Mouse (Mus musculus): ENCODE results near the gene B230104I21Rik. TPM values are rescaled to one million over a fixed set of nuclear protein-coding genes. Genes with fewer than 3 reads are reported as not detected.

The B230104I21Rik gene
- polyA plus RNA-seq, 1 experiment: not detected

DNA sequence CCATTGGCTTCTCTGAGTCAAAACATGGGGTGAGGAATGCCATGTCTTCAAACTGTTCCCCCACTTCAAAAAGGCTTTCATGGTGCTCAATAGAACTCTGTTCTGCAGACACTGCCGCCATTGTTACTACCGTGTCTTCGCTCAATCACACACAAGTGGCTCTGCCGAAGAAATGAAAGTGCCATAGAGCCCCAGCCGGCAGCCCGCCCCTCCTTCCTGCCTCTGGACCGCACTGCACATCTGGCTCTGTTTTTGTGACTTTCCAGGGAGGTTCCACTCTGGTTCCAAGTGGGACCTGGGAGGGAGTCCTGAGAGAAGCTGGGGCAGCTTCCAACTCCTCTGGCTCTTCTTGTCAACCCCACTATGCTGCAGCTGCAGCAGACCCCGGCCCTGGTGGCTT, 49.3 kb downstream of the B230104I21Rik start:
- no peaks in the 10 kb centered on the region for H3K9me3 ChIP-seq (ENCODE audit: control insufficient read depth, low read length)

DNA sequence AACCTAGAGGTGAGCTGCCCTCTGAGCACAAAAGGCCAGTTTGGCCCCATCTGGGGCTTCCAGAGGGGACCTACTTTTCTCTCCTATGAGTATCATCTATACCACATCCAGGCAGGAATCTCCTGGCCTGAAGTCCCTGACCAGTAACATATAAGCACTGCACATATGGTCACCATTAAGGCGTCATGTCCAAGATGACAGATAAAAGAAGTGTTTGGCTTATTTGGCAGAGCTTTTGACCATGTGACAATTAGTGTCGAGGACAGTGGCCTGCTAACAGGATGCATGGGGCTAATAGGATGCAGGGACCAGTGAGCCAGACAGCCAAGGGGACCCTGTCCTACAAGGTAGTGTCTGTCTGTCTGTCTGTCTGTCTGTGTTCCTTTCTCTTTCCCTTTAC, 50.0 kb downstream of the B230104I21Rik start:
- Histone ChIP-seq H3K36me3 (ENCODE audit: control insufficient read depth) (no peaks in the 10 kb centered on the region), H3K4me3 (replicated peaks) (no peak overlapping the region), H3K27me3 (ENCODE audit: control insufficient read depth) (no peaks in the 10 kb centered on the region), H3K9me3 (ENCODE audit: control insufficient read depth, low read length) (no peaks in the 10 kb centered on the region), H3K4me1 (ENCODE audit: control insufficient read depth) (no peaks in the 10 kb centered on the region)
- TF ChIP-seq GATA1 (IDR thresholded peaks at IDR 0.05; ENCODE audit: low read length) (no peak), TAL1 (IDR thresholded peaks at IDR 0.05; ENCODE audit: low read length) (no peak)

More for the DNA sequence above, 49.3 kb downstream of the B230104I21Rik start:
- H3K4me1 ChIP-seq (ENCODE audit: control insufficient read depth): no peaks in the 10 kb centered on the region
- H3K4me3 ChIP-seq (replicated peaks): no peak overlapping the region
- TF ChIP-seq TAL1 (IDR thresholded peaks at IDR 0.05; ENCODE audit: low read length): no peak
- no peak for TF ChIP-seq GATA1 (IDR thresholded peaks at IDR 0.05; ENCODE audit: low read length)
- H3K27me3 ChIP-seq (ENCODE audit: control insufficient read depth): no peaks in the 10 kb centered on the region
- H3K36me3 ChIP-seq (ENCODE audit: control insufficient read depth): no peaks in the 10 kb centered on the region

DNA sequence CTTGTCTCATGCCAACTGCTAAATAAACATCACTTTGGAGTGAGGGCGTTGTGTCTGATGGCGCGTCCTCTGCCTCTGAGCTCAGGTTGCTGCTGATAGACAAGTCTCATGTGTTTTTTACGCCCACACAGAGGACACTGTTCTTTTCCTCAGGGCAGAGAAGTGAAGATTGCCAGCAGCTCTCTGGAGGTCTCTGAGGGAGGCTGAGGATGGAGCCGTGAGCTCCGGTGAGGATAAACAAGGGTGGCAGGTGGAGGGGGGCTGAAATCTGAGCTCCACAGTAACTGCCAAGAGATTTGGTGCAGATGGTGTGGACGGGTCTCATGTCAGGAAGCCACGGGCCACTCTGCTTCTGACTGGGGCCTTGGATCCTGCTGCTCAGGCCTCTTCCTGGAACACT, 50.9 kb downstream of the B230104I21Rik start:
- TF ChIP-seq GATA1 (IDR thresholded peaks at IDR 0.05; ENCODE audit: low read length): no peak
- TF ChIP-seq TAL1 (IDR thresholded peaks at IDR 0.05; ENCODE audit: low read length): no peak
- no peaks in the 10 kb centered on the region for H3K9me3 ChIP-seq (ENCODE audit: control insufficient read depth, low read length)
- H3K36me3 ChIP-seq (ENCODE audit: control insufficient read depth): no peaks in the 10 kb centered on the region
- H3K4me1 ChIP-seq (ENCODE audit: control insufficient read depth): no peaks in the 10 kb centered on the region
- no peak overlapping the region for H3K4me3 ChIP-seq (replicated peaks)
- H3K27me3 ChIP-seq (ENCODE audit: control insufficient read depth): no peaks in the 10 kb centered on the region

DNA sequence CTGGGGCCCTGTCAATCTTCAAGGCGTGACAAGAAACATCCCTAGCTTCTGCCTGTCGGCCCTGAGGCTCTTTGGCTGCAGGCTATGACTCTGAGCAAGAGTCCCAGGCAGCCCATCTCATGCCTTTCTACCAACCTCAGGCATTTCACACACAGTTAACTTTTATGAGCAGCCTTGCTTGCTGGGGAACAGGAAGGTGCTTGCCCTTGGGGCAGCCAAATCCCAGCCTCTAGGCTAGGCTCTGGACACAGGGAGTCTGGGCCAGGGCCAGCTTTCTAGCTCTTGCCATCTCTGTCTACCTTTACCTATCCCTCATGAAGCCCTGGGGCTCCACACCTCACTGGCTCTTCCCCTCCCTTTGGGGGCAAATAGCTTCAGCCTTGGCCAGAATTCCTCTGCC, 53.7 kb downstream of the B230104I21Rik start:
- Histone ChIP-seq H3K4me1 (ENCODE audit: control insufficient read depth) (no peaks in the 10 kb centered on the region), H3K27me3 (ENCODE audit: control insufficient read depth) (no peaks in the 10 kb centered on the region), H3K36me3 (ENCODE audit: control insufficient read depth) (no peaks in the 10 kb centered on the region), H3K4me3 (replicated peaks) (no peak overlapping the region), H3K9me3 (ENCODE audit: control insufficient read depth, low read length) (no peaks in the 10 kb centered on the region)
- TF ChIP-seq TAL1 (IDR thresholded peaks at IDR 0.05; ENCODE audit: low read length): no peak
- no peak for TF ChIP-seq GATA1 (IDR thresholded peaks at IDR 0.05; ENCODE audit: low read length)

DNA sequence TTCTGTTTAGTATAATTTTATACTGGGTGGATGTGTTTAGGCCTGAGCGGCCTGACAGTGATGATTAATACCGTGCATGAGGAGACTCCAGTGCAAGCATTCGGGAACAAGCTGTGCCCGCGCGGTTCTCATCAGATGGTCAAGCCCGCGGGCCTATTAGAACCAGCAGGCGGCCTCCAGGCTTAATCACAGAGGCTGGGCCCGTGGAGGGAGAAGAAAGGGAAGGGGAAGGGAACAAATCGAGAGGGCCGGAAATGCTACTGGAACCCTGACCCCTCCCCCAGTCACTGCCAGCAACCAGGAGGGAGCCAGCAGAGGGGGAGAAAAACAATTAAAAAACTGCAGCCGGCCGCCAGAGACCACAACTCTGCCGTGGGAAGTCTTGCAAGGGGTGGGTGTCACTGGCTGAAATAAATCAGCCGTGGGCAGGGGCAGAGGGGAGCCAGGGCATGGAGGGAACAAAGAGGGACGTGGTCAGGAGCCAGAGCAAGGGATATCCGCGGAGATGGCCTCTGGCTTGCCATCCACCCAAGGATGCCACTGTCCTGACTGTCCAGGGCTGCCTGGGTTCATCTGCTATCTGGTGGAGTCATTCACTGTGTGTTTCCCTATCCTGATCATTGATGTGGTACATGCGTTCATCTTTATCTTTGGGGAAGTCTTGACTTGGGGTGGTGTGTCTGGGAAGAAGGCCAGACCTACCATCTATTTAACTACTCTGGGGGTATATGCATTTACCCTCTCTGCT, 54.6 kb downstream of the B230104I21Rik start:
- no peaks in the 10 kb centered on the region for H3K9me3 ChIP-seq (ENCODE audit: control insufficient read depth, low read length)

DNA sequence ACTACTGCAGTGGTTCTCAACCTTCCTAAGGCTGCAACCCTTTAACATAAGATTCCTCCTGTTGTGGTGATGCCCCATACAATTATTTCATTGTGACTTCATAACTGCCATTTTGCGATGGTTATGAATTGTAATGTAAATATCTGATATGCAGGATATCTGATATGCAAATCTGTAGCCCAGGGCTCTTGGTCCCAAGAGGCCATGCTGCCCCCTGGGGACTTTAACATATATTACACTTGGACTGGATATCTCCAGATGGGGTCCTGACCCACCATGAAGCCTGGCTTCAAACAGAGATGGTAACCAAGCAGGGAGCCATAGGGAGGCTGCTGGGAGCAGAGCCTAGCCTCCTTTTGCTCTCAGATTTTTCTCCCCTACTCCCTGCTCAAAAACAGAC, 56.7 kb downstream of the B230104I21Rik start:
- no peaks in the 10 kb centered on the region for H3K4me1 ChIP-seq (ENCODE audit: control insufficient read depth)
- H3K27me3 ChIP-seq (ENCODE audit: control insufficient read depth): no peaks in the 10 kb centered on the region
- no peak overlapping the region for H3K4me3 ChIP-seq (replicated peaks)
- no peaks in the 10 kb centered on the region for H3K9me3 ChIP-seq (ENCODE audit: control insufficient read depth, low read length)
- H3K36me3 ChIP-seq (ENCODE audit: control insufficient read depth): no peaks in the 10 kb centered on the region
- TF ChIP-seq GATA1 (IDR thresholded peaks at IDR 0.05; ENCODE audit: low read length) (no peak), TAL1 (IDR thresholded peaks at IDR 0.05; ENCODE audit: low read length) (no peak)

More for the DNA sequence above, 54.6 kb downstream of the B230104I21Rik start:
- Histone ChIP-seq H3K27me3 (ENCODE audit: control insufficient read depth) (no peaks in the 10 kb centered on the region), H3K4me3 (replicated peaks) (no peak overlapping the region), H3K36me3 (ENCODE audit: control insufficient read depth) (no peaks in the 10 kb centered on the region), H3K4me1 (ENCODE audit: control insufficient read depth) (no peaks in the 10 kb centered on the region)
- no peak for TF ChIP-seq GATA1 (IDR thresholded peaks at IDR 0.05; ENCODE audit: low read length)
- no peak for TF ChIP-seq TAL1 (IDR thresholded peaks at IDR 0.05; ENCODE audit: low read length)

DNA sequence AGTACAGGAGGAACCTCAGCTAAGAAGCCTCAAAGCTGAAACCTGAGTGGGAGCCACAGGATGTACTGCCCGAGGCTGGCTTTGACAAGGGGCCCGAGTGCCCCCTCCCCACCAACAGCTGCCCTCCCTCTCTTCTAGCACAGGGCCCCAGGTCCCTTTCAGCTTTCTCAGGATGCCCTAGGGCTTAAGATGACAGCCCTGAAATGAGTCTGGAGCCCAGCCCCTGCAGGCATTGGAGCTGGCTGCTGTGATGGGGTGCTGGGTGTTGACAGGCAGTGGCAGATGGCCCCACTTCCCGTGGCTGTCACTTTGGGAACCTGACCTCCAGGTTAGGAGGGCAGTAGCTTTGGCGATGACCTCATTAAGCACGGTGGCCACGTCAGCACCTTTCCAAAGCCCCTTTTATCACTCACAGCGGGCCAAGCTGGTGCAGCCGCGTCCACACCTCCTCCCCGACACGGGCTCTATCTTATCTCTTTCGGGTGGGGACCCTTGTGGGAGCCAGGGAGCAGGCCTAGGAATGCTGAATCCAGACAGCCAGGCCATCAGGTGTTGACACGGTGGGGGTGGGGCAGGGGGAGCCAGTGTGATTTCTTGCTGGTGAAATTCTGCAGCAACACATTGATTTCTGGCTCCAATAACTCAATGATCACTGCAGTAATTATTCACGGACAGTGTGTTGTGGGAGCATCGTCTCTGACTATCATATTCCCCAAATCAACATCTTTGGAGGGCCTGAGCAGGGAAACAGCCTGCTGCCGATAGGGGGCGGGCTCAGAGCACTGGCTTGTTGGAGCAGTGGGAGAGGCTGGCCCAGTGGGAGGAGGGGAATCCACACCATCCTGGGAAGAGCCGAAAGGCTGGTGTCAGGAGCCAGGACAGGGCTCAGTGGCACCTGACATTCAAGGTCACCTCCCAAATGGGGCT, 57.5 kb downstream of the B230104I21Rik start:
- no peak overlapping the region for H3K4me3 ChIP-seq (replicated peaks)
- H3K9me3 ChIP-seq (ENCODE audit: control insufficient read depth, low read length): no peaks in the 10 kb centered on the region
- no peaks in the 10 kb centered on the region for H3K27me3 ChIP-seq (ENCODE audit: control insufficient read depth)
- H3K4me1 ChIP-seq (ENCODE audit: control insufficient read depth): no peaks in the 10 kb centered on the region
- TF ChIP-seq TAL1 (IDR thresholded peaks at IDR 0.05; ENCODE audit: low read length) (no peak), GATA1 (IDR thresholded peaks at IDR 0.05; ENCODE audit: low read length) (no peak)
- no peaks in the 10 kb centered on the region for H3K36me3 ChIP-seq (ENCODE audit: control insufficient read depth)

DNA sequence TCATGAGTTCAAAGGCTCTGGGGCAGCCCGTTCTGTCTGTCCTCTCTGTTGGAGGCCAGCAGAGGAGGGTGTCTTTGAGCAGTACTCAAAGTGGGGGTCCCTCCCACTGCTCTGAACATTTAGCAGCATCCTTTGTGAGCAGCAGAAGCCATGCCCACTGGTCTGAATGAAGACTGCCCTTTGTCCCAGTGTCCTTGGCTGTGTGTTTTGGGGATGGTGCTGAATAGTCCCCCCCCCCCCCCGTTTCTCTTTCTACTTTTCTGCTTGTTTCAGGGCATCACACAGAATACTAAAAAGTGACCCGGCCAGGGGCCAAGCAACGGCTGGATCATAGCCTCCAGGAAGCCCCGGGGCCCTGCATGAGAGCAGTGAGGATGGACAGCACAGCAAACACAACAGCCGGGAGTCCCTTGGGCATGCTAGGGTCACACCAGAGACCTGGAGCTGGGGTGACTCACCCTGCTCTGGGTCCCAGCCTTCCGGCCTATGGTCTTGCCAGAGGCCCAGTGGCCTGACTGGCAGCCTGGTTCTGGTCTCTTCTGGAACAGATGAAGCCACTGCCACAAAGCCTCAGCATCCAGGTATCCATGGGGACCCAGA, 58.3 kb downstream of the B230104I21Rik start:
- no peaks in the 10 kb centered on the region for H3K9me3 ChIP-seq (ENCODE audit: control insufficient read depth, low read length)
- no peaks in the 10 kb centered on the region for H3K27me3 ChIP-seq (ENCODE audit: control insufficient read depth)
- no peak overlapping the region for H3K4me3 ChIP-seq (replicated peaks)
- no peaks in the 10 kb centered on the region for H3K4me1 ChIP-seq (ENCODE audit: control insufficient read depth)
- TF ChIP-seq GATA1 (IDR thresholded peaks at IDR 0.05; ENCODE audit: low read length) (no peak), TAL1 (IDR thresholded peaks at IDR 0.05; ENCODE audit: low read length) (no peak)
- H3K36me3 ChIP-seq (ENCODE audit: control insufficient read depth): no peaks in the 10 kb centered on the region

All from erythroblast, embryonic 14.5 days (primary cell).